Mouse (Mus musculus) G1E (cell line): ENCODE results near the gene Zfp62. TPM values are rescaled to one million over a fixed set of nuclear protein-coding genes. Genes with fewer than 3 reads are reported as not detected.

Source experiments
- ATAC-seq: 2 replicates; pipeline ENCODE4 v1.8.0; 2016; ENCODE audit warnings: mild to moderate bottlenecking; ENCODE audit not compliant: insufficient number of reproducible peaks, poor library complexity, low FRiP score, severe bottlenecking; ENCODE audit errors: extremely low read depth
- DNase-seq: peaks from one replicate; pipeline ENCODE4 v3.0.0; 2012; ENCODE audit warnings: low spot score
- H3K27me3 ChIP-seq: 2 replicates; pipeline ENCODE4 v1.6.1; 2012; ENCODE audit warnings: mild to moderate bottlenecking, low read length, inconsistent platforms; ENCODE audit not compliant: insufficient read depth
- H3K36me3 ChIP-seq: replicated peaks from 2 replicates; pipeline ENCODE3; 2012; ENCODE audit warnings: mild to moderate bottlenecking, inconsistent platforms
- H3K4me1 ChIP-seq: 2 replicates; pipeline ENCODE4 v1.6.1; 2012; ENCODE audit warnings: low read depth, low read length, inconsistent platforms, mixed read lengths; ENCODE audit not compliant: insufficient read depth
- H3K4me3 ChIP-seq: 2 replicates; pipeline ENCODE4 v1.5.1; 2012; ENCODE audit warnings: low read depth, mild to moderate bottlenecking, inconsistent platforms, low read length, moderate library complexity, mixed read lengths
- H3K9me3 ChIP-seq: replicated peaks from 2 replicates; pipeline ENCODE4 v1.6.1; 2012; ENCODE audit warnings: inconsistent platforms
- CTCF ChIP-seq: IDR thresholded peaks from 2 replicates; pipeline ENCODE4 v1.5.1; 2012; ENCODE audit warnings: low read depth, low read length, inconsistent platforms, mixed read lengths
- GATA1 ChIP-seq: IDR thresholded peaks from 2 replicates; pipeline ENCODE4 v1.6.1; 2012; ENCODE audit warnings: borderline replicate concordance, low read length, inconsistent platforms, mixed read lengths
- GATA2 ChIP-seq: IDR thresholded peaks from 2 replicates; pipeline ENCODE4 v1.6.1; 2012; ENCODE audit warnings: low read depth, low read length, inconsistent platforms, borderline replicate concordance
- POLR2AphosphoS5 ChIP-seq: IDR thresholded peaks from 2 replicates; pipeline ENCODE4 v1.6.1; 2012; ENCODE audit warnings: low read depth, low read length, inconsistent platforms; ENCODE audit not compliant: insufficient replicate concordance
- TAL1 ChIP-seq: conservative IDR thresholded peaks from 2 replicates; pipeline ENCODE4 v1.6.1; 2012; ENCODE audit warnings: low read depth, low read length, inconsistent platforms, mixed read lengths
- polyA plus RNA-seq: library from polyadenylated mRNA; stranded (reverse); fragments of >175 nt; gene quantifications from 2 replicates; pipeline ENCODE4 v1.2.3, GENCODE M21; 2012
- total RNA-seq, 2 experiments: library from RNA; stranded (forward) in 1 of 2; stranded (reverse) in 1 of 2; fragments of 200-1000 nt in 1 of 2; fragments of >200 nt in 1 of 2; fragmentation: Nextera tagmentation in 1 of 2; gene quantifications; 2 replicates each; pipeline ENCODE4 v1.2.3; 2014 to 2017

Gene Zfp62
- total and polyA plus RNA-seq, 3 experiments, result 13.3 to 143 (median 78.2) TPM

DNA sequence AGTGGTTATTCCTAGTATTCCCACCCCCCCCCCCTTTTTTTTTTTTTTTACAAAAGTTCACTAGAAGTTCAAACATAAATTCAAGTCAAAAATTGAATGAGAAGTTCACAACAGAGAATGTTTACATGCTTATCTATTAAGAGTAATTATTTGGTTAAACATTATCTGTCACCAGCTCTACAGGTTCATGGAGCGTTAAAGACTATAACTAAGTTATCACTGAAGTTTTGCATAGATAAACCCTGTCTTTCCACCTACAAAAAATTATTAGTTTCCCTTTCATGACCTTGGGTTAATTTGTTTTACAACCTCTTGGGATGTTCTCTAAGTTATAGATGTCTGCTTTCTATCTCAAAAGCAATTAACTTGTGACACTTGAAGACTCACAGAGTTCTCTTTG is 37.2 kb downstream of the Zfp62 start:
- no peak for ATAC-seq
- Histone ChIP-seq H3K36me3 (no peaks in the 10 kb centered on the region), H3K4me3 (no peak overlapping the region), H3K27me3 (0 out of 2 replicates have a peak, but pooled peaks cover 4% of the 10 kb centered on the region), H3K9me3 (no peaks in the 10 kb centered on the region), H3K4me1 (peaks cover 43% of the 10 kb centered on the region)
- DNase-seq, result no peak
- no peak for TF ChIP-seq CTCF
- no peak for TF ChIP-seq TAL1
- TF ChIP-seq GATA2, result no peak
- no peak for TF ChIP-seq GATA1
- no peak for TF ChIP-seq POLR2AphosphoS5

DNA sequence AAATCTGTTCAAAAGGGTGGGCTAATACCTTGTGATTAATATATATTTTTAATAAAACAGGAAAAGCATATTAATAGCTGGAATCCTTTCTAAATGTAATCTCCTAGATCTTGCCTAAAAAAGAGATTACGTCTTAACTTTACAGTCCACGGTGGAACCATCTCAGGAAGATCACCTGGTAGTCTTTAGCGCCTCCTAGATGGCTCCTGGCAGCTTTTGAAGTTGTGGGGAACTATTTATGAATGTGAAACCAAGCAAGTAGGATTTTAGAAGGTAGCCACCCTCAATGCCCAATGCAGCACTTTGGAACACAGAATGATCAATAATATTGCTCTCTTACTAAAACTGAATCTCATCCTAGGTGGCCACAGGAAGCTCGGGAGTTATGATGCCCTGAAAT is 37.8 kb downstream of the Zfp62 start:
- H3K4me3 ChIP-seq, result no peak overlapping the region
- DNase-seq (no peak), ATAC-seq (no peak)
- TF ChIP-seq POLR2AphosphoS5, result no peak
- no peak for TF ChIP-seq GATA1
- no peaks in the 10 kb centered on the region for H3K9me3 ChIP-seq
- no peaks in the 10 kb centered on the region for H3K36me3 ChIP-seq
- H3K4me1 ChIP-seq, result peaks cover 48% of the 10 kb centered on the region
- H3K27me3 ChIP-seq, result no peaks in the 10 kb centered on the region

DNA sequence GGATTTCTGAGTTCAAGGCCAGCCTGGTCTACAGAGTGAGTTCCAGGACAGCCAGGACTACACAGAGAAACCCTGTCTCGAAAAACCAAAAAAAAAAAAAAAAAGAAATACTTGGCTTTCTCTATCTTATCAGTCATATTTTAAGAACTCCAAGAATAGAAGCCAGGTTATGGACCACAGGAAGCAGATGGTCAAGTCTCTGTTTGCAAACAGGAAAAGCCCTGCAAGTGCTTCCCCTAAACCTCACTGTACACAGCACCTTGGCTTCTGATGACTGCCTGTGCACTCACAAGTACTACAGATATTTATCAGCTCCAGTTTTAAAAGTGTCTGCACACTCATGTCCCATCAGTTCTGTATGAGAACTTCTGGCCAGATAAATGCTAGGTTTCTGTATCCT is 38.4 kb downstream of the Zfp62 start:
- Histone ChIP-seq H3K36me3 (no peaks in the 10 kb centered on the region), H3K4me3 (no peak overlapping the region), H3K27me3 (no peaks in the 10 kb centered on the region), H3K9me3 (no peaks in the 10 kb centered on the region), H3K4me1 (peaks cover 54% of the 10 kb centered on the region)
- no peak for ATAC-seq
- TF ChIP-seq GATA2 (no peak), GATA1 (no peak), POLR2AphosphoS5 (no peak), CTCF (no peak), TAL1 (no peak)
- DNase-seq, result no peak

DNA sequence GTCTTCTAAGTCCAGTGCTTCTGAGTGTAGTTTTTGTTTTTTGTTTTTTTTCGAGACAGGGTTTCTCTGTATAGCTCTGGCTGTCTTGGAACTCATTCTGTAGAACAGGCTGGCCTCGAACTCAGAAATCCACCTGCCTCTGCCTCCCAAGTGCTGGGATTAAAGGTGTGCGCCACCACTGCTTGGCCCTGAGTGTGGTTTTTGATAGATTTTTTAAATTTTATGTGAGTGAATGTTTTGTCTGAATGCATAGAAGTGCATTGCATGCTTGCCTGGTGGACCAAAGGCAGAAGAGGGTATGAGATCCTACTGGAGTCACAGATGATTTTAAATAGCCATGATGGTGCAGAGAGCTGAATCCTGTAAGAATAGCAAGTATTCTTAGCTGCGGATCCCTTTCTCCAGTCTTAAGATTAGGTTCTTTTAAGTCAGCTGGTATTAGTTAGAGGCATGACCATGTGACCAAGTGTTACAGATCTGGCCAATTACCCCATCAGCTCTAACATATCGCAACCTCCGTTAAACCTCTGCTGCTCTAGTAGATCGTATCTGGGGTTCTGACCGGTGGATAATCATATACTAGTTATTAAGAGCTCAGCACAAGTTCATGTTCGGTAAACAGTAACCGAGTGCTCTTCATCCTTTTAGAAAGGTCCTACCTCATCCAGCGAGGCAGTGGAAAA is 40.0 kb downstream of the Zfp62 start:
- TF ChIP-seq CTCF, result no peak
- Histone ChIP-seq H3K4me1 (peaks cover 69% of the 10 kb centered on the region), H3K27me3 (no peaks in the 10 kb centered on the region), H3K9me3 (no peaks in the 10 kb centered on the region), H3K36me3 (peaks cover 5% of the 10 kb centered on the region), H3K4me3 (peak overlapping the region; percentile 72)
- ATAC-seq (no peak), DNase-seq (no peak)

DNA sequence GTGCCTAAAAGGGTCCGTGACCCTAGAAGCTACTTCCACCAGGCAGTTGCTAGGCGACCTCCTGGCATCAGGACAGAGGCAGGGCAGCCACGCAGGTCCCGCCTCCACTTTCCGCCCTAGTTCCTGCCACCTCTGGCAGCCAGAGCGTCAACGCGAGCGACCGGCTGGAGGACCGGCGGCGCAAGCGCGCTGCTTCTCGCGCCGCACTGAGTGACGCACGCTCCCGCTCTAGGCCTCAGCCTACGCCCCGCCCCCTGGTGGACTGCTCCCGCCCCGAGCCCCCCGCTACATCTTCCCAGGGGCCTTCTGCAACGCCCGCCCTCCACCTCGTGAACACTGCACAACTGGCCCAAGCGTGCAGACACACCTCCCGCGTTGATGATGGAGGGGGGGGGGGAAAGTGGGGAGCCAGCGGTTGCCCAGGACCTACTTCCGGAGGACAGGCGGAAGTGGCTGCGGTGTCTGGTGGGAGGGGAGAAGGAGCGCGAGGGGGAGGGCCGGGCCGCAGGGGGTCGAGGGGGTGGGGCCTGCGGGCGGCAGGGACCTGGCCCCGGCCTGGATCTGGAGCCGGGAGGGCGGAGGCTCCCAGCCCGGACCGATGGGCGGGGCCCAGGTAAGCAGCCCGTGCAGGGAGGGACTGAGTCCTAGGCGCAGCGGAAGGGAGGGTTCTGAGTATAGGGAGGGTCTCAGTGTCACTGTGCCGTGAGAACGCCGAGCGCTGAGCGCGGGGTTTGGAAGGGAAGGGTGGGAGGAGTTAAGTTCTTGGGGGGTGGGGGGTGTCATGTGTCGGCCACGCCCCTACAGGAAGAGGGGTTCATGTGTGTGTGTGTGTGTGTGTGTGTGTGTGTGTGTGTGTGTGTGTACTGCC is 40.9 kb downstream of the Zfp62 start, which contains the start of gene Mgat1:
Mgat1 (plus strand) TSS at position 465 of the 868 bp plus-strand sequence.
- peak; percentile 81 for ATAC-seq
- no peak for TF ChIP-seq GATA2
- no peak for TF ChIP-seq CTCF
- no peak for TF ChIP-seq POLR2AphosphoS5
- no peak for TF ChIP-seq GATA1
- TF ChIP-seq TAL1, result no peak

DNA sequence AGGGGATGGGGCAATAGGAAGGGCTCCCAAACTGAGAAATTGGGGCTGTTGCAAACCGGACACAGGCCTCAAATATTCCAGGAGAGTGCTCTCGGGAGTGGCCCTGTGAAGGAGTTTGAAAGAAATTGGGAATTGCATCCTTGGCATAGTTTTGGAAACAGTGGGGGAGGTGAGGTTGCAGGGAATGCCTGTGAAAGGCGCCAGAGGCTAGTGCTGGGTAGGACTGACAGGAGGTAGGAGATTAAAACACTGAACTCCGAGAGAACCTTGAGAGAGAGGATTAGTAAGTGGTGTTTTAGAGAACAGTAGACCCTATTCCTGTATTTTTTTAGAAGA is 41.5 kb downstream of the Zfp62 start:
- no peak for TF ChIP-seq GATA1
- TF ChIP-seq TAL1, result no peak
- TF ChIP-seq CTCF, result no peak
- no peak for TF ChIP-seq GATA2
- Histone ChIP-seq H3K9me3 (no peaks in the 10 kb centered on the region), H3K4me1 (peaks cover 81% of the 10 kb centered on the region), H3K27me3 (no peaks in the 10 kb centered on the region), H3K4me3 (peak overlapping the region; percentile 72), H3K36me3 (peaks cover 10% of the 10 kb centered on the region)
- ATAC-seq (no peak), DNase-seq (no peak)

More for the DNA sequence above, 40.9 kb downstream of the Zfp62 start, which contains the start of gene Mgat1:
- DNase-seq, result peak; percentile 91
- H3K9me3 ChIP-seq, result no peaks in the 10 kb centered on the region
- H3K4me1 ChIP-seq, result peaks cover 77% of the 10 kb centered on the region
- no peaks in the 10 kb centered on the region for H3K27me3 ChIP-seq
- H3K36me3 ChIP-seq, result peaks cover 9% of the 10 kb centered on the region
- peak within 1 kb of the TSS; percentile 72 for H3K4me3 ChIP-seq
